Mouse (Mus musculus): Measurements from ENCODE around the gene Lpcat2. TPM values are rescaled to one million over a fixed set of nuclear protein-coding genes. Genes with fewer than 3 reads are reported as not detected.
"Not testable (repeated sequence)": the region's sequence is repeated elsewhere in the genome, so short reads cannot be mapped to it uniquely, and the experiment has no call there.

Lpcat2 gene
- total RNA-seq, 1 experiment from 2014 or later = 2.3 TPM

- DNase-seq = no peak
Measured at GRCm38 (mm10) chr8:92853188-92853983, 1.8 kb upstream of the Lpcat2 start.

DNA sequence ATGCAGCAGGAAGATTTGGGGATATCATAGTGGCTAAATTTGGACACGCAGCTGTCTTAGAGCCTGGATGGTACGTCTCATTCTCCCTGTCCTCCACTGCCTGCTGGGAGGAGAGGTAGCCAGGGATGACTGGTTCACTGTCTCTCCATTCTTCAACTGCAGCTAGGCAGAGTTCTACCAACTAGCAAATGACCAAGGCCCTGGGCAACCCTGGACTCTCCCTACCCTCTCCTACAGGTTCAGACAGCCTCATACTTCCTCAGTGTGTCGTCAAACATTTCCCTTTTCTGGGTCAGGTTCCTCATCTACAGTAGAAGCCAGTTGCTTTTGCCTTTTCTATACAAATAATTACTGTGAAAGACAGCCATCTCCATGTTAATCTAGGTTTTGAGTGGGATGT, 466 bp upstream of the Lpcat2 start:
- no peak for DNase-seq

- DNase-seq = no peak
Measured at GRCm38 (mm10) chr8:92856273-92856986, 1.3 kb downstream of the Lpcat2 start.

GRCm38 (mm10) chr8:92858475-92859182, 3.5 kb downstream of the Lpcat2 start:
- DNase-seq = no peak

- no peak for DNase-seq
Measured at GRCm38 (mm10) chr8:92861977-92862376, 6.8 kb downstream of the Lpcat2 start.

- no peak for DNase-seq
Measured at GRCm38 (mm10) chr8:92870281-92870680, 15.1 kb downstream of the Lpcat2 start.

GRCm38 (mm10) chr8:92872063-92872759, 17.1 kb downstream of the Lpcat2 start:
- DNase-seq = no peak

DNA sequence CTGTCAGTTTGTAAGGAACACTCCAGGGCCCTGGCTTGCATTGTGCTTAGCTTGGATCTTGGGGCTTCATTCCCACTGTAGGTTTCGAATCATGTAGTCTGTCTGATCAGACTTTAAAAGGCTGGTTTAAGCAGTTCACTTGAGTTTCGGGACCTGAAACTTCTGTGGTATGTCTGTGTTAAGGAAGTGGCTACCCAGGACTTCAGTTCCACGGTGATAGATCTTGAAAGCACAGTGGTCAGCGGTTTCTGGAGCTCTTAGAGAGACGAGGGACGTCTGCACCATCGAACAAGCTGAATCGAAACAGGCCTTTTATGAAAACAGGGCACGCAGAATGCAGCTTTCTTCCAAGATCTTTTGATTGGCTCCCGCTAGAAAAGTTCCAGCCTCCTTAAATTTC, 20.7 kb downstream of the Lpcat2 start:
- no peak for DNase-seq

GRCm38 (mm10) chr8:92881247-92881646, 26.1 kb downstream of the Lpcat2 start:
- DNase-seq = no peak

DNA sequence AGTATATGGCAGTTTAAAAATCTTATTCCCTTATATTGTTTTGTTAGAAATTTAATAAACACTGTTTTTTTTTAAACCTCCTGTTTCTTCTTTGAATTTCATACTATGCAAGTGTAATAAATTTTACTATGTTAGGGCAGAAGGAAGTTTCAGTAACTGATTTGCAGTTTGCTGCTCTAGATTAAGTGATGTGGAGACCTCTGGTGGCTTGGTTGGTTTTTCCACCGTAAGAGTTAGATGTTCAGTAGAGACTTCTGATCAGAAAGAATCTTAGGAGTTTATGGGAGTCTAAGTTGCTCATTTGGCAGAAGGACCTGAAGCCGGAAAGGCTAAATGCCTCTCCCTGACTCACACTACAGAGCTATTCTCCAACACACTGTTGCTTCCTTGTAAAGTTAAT, 28.6 kb downstream of the Lpcat2 start:
- DNase-seq = no peak

- DNase-seq = not testable (repeated sequence)
Measured at GRCm38 (mm10) chr8:92892216-92892615, 37.1 kb downstream of the Lpcat2 start.

DNA sequence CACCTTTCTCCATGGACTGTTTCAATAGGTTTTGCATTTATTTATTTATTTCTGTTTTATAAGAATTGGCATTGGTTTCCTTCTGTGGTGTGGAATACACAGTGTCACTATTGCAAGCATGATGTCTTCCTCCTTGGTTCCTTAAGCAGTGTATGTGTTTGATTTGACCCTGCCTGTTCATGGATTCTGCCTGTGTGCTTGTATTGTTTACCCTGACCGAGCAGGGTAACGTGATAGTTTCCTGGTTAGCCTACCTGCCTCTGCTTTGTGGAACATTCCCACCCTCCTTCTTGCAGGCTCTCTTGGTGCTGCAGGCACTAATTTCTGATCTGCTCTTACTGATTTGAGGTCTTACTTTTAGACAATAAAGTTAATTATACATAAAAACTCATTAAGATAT, 38.7 kb downstream of the Lpcat2 start:
- DNase-seq = no peak

DNA sequence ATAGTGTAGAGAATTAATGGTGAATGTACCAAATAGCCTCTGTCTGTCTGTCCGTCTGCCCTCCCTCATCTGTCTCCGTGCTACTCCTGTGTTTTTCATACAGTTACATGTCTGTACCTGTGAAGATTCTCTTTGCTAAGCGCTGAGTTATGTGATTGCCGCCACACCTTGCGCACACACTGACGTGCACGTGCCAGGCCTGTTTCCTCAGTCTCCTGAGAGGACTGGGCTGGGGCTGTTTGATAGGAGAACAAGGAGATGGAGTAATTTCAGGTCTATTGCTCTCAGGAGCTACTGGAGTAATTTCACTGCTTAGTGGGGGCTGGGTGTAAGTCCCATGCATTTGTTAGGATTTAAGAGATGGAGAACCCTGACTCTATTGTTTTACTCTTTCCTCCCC, 39.9 kb downstream of the Lpcat2 start:
- DNase-seq = no peak

GRCm38 (mm10) chr8:92896056-92896455, 40.9 kb downstream of the Lpcat2 start:
- DNase-seq = no peak

DNA sequence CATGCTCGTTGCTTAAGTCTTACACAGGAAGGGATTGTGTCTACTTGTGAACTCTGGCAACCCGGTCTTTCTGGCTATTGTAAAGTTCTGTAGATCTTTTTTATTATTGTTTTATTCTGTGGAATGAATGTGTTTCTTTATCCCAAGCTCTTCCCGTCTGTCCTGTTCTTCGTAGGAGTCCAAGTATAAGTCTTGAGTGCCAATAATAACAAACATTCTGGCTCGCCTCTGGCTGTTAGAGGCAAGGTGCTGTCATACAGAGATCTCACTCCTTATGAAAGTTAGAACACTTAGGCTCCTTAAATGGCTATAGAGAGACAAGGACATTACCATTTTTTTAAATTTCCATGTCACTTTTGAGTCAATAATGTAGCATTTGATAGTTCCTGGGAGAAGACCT, 41.5 kb downstream of the Lpcat2 start:
- DNase-seq = no peak

- DNase-seq = no peak
Measured at GRCm38 (mm10) chr8:92897794-92898193, 42.7 kb downstream of the Lpcat2 start.

GRCm38 (mm10) chr8:92899590-92899989, 44.5 kb downstream of the Lpcat2 start:
- no peak for DNase-seq

DNA sequence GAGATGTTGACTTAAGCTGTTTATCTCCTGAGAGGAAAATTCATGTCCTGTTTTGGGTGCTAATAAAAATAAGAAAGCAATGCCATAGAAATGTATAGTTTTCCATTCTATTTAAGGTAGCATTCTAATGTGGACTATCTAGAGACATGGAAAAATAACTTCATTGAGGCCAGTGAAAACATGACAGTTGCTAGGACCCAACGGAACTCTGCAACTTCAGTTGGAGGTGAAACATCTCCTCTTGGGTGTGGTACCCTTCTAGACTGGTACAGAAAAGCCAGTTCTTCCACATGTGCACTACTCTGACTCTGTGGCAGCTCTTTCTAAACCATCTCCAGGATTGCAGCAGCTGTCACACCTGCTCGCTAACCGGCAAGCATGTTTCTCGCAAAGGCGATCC, 46.0 kb downstream of the Lpcat2 start, which contains the start of gene Capns2:
Gene Capns2 (plus strand): TSS at position 301 of the 400 bp plus-strand sequence.
- no peak for DNase-seq

GRCm38 (mm10) chr8:92902981-92903380, 47.8 kb downstream of the Lpcat2 start:
- no peak for DNase-seq

DNA sequence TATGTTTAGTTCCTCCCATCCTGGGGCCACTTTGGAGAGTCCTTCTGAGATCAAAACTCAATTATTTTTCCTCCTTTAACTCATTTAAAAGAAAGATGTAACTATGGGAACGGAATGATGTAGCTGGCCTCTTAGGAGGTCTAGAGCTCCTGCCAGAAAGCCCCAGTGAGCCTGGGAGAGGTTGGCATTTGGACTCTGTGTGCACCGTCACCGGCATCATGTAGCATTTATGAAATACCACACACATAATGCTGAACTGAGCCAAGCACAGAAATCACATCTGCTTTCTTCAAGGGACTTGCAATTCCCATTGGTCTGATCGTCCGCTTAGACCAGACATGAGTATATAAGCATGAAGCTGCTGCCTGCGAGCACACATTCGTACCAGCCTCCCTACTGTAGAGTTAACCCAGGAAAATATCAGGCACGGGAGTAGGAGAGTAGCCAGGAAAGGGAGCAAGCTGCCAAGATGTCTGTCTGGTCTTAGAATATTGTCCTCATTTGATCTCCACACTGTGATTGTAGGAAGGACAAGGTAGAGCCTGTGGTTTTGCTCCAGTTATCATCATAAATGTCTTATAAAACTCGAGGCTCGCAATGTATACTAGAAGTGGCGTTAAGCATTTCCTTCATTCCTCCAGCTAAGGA, 48.5 kb downstream of the Lpcat2 start:
- no peak for DNase-seq

GRCm38 (mm10) chr8:92906553-92906952, 51.4 kb downstream of the Lpcat2 start:
- DNase-seq = no peak

DNA sequence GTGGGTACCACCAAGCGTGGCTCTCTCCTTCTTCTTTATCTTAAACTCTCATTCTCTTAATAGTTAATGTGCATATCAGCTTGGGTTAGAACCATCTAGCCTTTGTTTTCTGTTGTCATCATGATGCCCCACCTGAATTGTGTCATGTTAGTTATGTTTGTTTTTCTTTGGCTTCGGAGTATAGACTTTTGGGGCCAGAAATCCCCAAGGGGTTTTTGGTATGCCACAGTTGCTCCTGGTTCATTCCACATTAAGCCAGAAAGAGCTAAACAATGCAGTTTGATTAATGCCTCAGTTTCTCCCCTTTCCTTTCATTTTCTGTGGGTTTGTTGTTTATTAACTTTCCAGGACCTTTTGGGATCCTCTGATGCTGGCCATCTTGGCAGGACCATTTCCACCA, 53.3 kb downstream of the Lpcat2 start:
- DNase-seq = no peak
